Mouse (Mus musculus) heart, embryonic 10.5 days (tissue): ENCODE data around the gene F2r. TPM values are rescaled to one million over a fixed set of nuclear protein-coding genes. Genes with fewer than 3 reads are reported as not detected.

Experiments used
- DNase-seq: peaks from one replicate; pipeline ENCODE4 v3.0.0-alpha.2; 2017; ENCODE audit warnings: low spot score
- H3K27ac ChIP-seq: fragments of 300-500 bp; sonication (generic); 2 replicates; pipeline ENCODE4 v1.5.1; 2016; ENCODE audit warnings: mild to moderate bottlenecking
- H3K27me3 ChIP-seq: fragments of 300-500 bp; sonication (generic); 2 replicates; pipeline ENCODE4 v1.6.1; 2016; ENCODE audit warnings: mild to moderate bottlenecking; ENCODE audit not compliant: poor library complexity, insufficient read depth, severe bottlenecking
- H3K36me3 ChIP-seq: fragments of 300-500 bp; sonication (generic); 2 replicates; pipeline ENCODE4 v1.6.1; 2016; ENCODE audit warnings: mild to moderate bottlenecking, moderate library complexity
- H3K4me1 ChIP-seq: fragments of 300-500 bp; sonication (generic); 2 replicates; pipeline ENCODE4 v1.6.1; 2016; ENCODE audit warnings: mild to moderate bottlenecking
- H3K4me3 ChIP-seq: fragments of 300-500 bp; sonication (generic); 2 replicates; pipeline ENCODE4 v1.5.1; 2016; ENCODE audit warnings: mild to moderate bottlenecking, moderate library complexity
- H3K9me3 ChIP-seq: fragments of 300-500 bp; sonication (generic); 2 replicates; pipeline ENCODE4 v1.6.1; 2016; ENCODE audit warnings: mild to moderate bottlenecking, moderate library complexity
- WGBS: fragments of 180-500 bp; shearing (Covaris S2); methylation state at CpG from one replicate; pipeline ENCODE4 v1.1.7; 2016; 5-methylcytosine and 5-hydroxymethylcytosine counted together
- polyA plus RNA-seq: library from polyadenylated mRNA; unstranded; fragments of >200 nt; fragmentation: Nextera tagmentation; extraction: Ambion mirVana; gene quantifications from 2 replicates; pipeline ENCODE4 v1.2.1, GENCODE M21; 2016

Gene F2r
- polyA plus RNA-seq, 1 experiment from 2014 or later: 159 TPM

- Histone ChIP-seq H3K4me3 (no peak overlapping the region), H3K4me1 (no peaks in the 10 kb centered on the region), H3K9me3 (no peaks in the 10 kb centered on the region), H3K27me3 (no peaks in the 10 kb centered on the region), H3K27ac (no peak overlapping the region), H3K36me3 (no peaks in the 10 kb centered on the region)
- 87% methylated on average over 5 of the region's 5 CpGs for WGBS
- peak; percentile 74 for DNase-seq
Measured at GRCm38 (mm10) chr13:95578016-95578697, 40.1 kb downstream of the F2r start.

GRCm38 (mm10) chr13:95570877-95571276, 47.4 kb downstream of the F2r start:
- DNase-seq: peak; percentile 35

DNA sequence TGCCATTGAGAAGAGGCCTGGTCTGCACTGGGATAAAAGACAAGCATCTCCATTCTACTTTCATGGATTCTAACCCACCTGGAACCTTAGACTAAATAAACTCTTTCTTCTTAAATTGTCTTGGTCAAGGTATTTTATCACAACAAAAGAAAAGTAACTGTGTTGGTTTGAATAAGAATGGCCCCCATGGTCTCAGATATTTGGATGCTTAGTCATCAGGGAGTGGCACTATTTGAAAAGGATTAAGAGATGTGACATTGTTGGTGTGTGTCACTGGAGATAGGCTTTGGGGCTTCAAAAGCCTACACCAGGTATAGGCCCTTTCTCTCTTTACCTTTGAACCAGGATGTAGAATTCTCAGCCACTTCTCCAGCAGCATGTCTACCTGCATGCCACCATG, 49.0 kb downstream of the F2r start:
- no peaks in the 10 kb centered on the region for H3K36me3 ChIP-seq
- H3K9me3 ChIP-seq: no peaks in the 10 kb centered on the region; the same call in 1 of the 2 replicates
- no peak overlapping the region for H3K27ac ChIP-seq
- H3K27me3 ChIP-seq: no peaks in the 10 kb centered on the region
- H3K4me3 ChIP-seq: no peak overlapping the region
- peak; percentile 19 for DNase-seq
- no peaks in the 10 kb centered on the region for H3K4me1 ChIP-seq

More at GRCm38 (mm10) chr13:95570877-95571276, 47.4 kb downstream of the F2r start:
- Histone ChIP-seq H3K9me3 (no peaks in the 10 kb centered on the region; the same call in 1 of the 2 replicates), H3K36me3 (no peaks in the 10 kb centered on the region), H3K4me3 (no peak overlapping the region), H3K27me3 (no peaks in the 10 kb centered on the region), H3K27ac (no peak overlapping the region), H3K4me1 (no peaks in the 10 kb centered on the region)
- WGBS: 91% methylated on average over 4 of the region's 4 CpGs

DNA sequence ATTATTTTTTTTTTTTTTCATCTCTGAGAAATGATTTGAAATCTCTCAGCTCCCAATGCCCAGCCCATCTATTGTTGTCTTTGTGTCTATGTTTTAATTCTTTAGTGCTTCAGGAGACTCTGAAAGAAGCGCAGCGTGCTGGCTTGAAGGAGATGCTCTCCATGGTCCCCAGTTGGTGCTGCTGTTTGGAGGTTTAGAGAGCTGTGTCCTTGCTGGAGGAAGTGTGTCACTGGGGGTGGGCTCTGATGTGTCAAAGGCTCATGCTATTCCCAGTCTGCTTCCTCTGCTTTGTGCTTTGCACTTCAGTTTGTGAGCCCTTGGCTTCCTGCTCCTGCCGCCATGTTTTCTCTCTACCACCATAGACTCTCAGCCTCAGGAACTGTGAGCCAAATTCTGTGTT, 50.0 kb downstream of the F2r start:
- DNase-seq: peak; percentile 41
- H3K4me3 ChIP-seq: no peak overlapping the region
- no peaks in the 10 kb centered on the region for H3K27me3 ChIP-seq
- no peaks in the 10 kb centered on the region for H3K36me3 ChIP-seq
- no peaks in the 10 kb centered on the region for H3K4me1 ChIP-seq
- H3K27ac ChIP-seq: no peak overlapping the region
- 96% methylated on average over 3 of the region's 3 CpGs for WGBS
- H3K9me3 ChIP-seq: no peaks in the 10 kb centered on the region; the same call in 1 of the 2 replicates

DNA sequence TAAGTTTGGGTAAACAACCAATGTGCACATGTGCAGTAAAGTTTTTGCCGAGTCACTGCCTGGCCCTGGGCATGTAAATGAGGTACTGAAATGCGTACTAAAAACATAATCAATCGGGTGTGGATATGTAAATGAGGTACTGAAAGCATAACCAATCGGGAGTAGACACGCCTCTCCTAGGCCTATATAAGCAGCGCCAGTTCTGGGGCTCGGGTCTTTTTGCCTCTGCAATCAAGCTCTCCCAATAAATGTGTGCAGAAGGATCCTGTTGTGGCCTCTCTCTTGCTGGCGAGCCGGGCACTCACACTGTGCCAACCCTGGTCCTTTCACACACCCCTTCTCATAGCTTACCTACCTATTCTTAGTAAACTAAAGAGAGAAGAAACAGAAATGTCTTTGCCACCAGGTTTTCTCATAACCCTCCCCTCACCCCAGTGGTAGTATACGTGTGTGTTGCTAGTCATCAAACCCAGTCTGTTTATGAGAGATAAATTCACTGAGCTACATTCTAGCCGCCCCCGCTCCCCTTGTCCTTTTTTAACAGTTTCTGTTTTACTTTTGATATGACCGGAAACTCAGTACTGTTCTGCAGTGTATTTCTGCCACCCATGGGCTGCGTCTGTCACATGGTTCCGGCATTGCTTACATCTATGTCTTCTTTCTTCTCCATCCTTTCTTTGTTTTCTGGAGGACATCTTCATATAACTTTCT, 51.3 kb downstream of the F2r start:
- DNase-seq: no peak
- Histone ChIP-seq H3K4me1 (no peaks in the 10 kb centered on the region), H3K4me3 (no peak overlapping the region), H3K27me3 (no peaks in the 10 kb centered on the region), H3K27ac (no peak overlapping the region), H3K36me3 (no peaks in the 10 kb centered on the region), H3K9me3 (no peaks in the 10 kb centered on the region; the same call in 1 of the 2 replicates)
- 89% methylated on average over 15 of the region's 15 CpGs for WGBS

GRCm38 (mm10) chr13:95563693-95564092, 54.6 kb downstream of the F2r start:
- no peaks in the 10 kb centered on the region for H3K27me3 ChIP-seq
- no peaks in the 10 kb centered on the region for H3K4me1 ChIP-seq
- H3K36me3 ChIP-seq: no peaks in the 10 kb centered on the region
- no peak for DNase-seq
- H3K27ac ChIP-seq: no peak overlapping the region
- no peaks in the 10 kb centered on the region for H3K9me3 ChIP-seq
- 3% methylated on average over 3 of the region's 3 CpGs for WGBS
- H3K4me3 ChIP-seq: no peak overlapping the region

GRCm38 (mm10) chr13:95563066-95563610, 55.1 kb downstream of the F2r start:
- WGBS: 43% methylated on average over 10 of the region's 10 CpGs
- no peak overlapping the region for H3K4me3 ChIP-seq
- no peaks in the 10 kb centered on the region for H3K4me1 ChIP-seq
- no peak for DNase-seq
- no peak overlapping the region for H3K27ac ChIP-seq
- H3K27me3 ChIP-seq: no peaks in the 10 kb centered on the region
- no peaks in the 10 kb centered on the region for H3K9me3 ChIP-seq
- H3K36me3 ChIP-seq: no peaks in the 10 kb centered on the region

GRCm38 (mm10) chr13:95557326-95557725, 61.0 kb downstream of the F2r start:
- no peaks in the 10 kb centered on the region for H3K36me3 ChIP-seq
- no peak overlapping the region for H3K4me3 ChIP-seq
- no peak for DNase-seq
- no peaks in the 10 kb centered on the region for H3K27me3 ChIP-seq
- peaks cover 4% of the 10 kb centered on the region; the same call in 1 of the 2 replicates for H3K4me1 ChIP-seq
- WGBS: 49% methylated on average over 7 of the region's 7 CpGs
- no peak overlapping the region for H3K27ac ChIP-seq
- H3K9me3 ChIP-seq: no peaks in the 10 kb centered on the region

GRCm38 (mm10) chr13:95553885-95554492, 64.3 kb downstream of the F2r start:
- H3K4me1 ChIP-seq: peaks cover 4% of the 10 kb centered on the region; the same call in 1 of the 2 replicates
- WGBS: 78% methylated on average over 11 of the region's 11 CpGs
- H3K27ac ChIP-seq: no peak overlapping the region
- H3K27me3 ChIP-seq: no peaks in the 10 kb centered on the region
- no peaks in the 10 kb centered on the region for H3K36me3 ChIP-seq
- DNase-seq: no peak
- H3K9me3 ChIP-seq: no peaks in the 10 kb centered on the region
- no peak overlapping the region for H3K4me3 ChIP-seq

Other genes with a start within 250 kb of the F2r start
- 27.8 and 34.5 TPM in 2 replicates for gene Aggf1, start 243.1 kb downstream of the F2r start, polyA plus RNA-seq
- 0.69 TPM in 1 of 2 replicates, not detected in the other for gene Crhbp, start 173.6 kb downstream of the F2r start, polyA plus RNA-seq
- gene S100z, start 139.8 kb downstream of the F2r start, polyA plus RNA-seq: not detected in 2 replicates
- gene F2rl1, start 93.3 kb downstream of the F2r start, polyA plus RNA-seq: 0.23 TPM in 1 of 2 replicates, not detected in the other
- 2.6 and 4.8 TPM in 2 replicates for gene F2rl2, start 78.4 kb upstream of the F2r start, polyA plus RNA-seq